Mouse (Mus musculus) midbrain, embryonic 11.5 days (tissue): ENCODE results near the gene Cbx1. TPM values are rescaled to one million over a fixed set of nuclear protein-coding genes. Genes with fewer than 3 reads are reported as not detected.
A peak's percentile ranks its signal among the peaks of the same experiment; 100 is the strongest.

Experiments
- ATAC-seq: fragments of 200-750 bp; cut with Nextera tagmentation; 2 replicates; pipeline ENCODE4 v1.8.0; 2017; ENCODE audit warnings: moderate TSS enrichment, moderate library complexity; ENCODE audit not compliant: low FRiP score
- DNase-seq: peaks from one replicate; pipeline ENCODE4 v3.0.0; 2015; ENCODE audit warnings: low spot score; ENCODE audit errors: missing footprints
- H3K27ac ChIP-seq: fragments of 300-500 bp; sonication (generic); 2 replicates; pipeline ENCODE4 v1.5.1; 2014; ENCODE audit warnings: low read depth, low read length
- H3K27me3 ChIP-seq: fragments of 300-500 bp; sonication (generic); 2 replicates; pipeline ENCODE4 v1.6.1; 2014; ENCODE audit warnings: mild to moderate bottlenecking, low read length, moderate library complexity, mixed read lengths; ENCODE audit not compliant: control insufficient read depth, insufficient read depth
- H3K36me3 ChIP-seq: fragments of 300-500 bp; sonication (generic); 2 replicates; pipeline ENCODE4 v1.6.1; 2014; ENCODE audit warnings: mild to moderate bottlenecking, low read length, moderate library complexity, mixed read lengths; ENCODE audit not compliant: control insufficient read depth, insufficient read depth
- H3K4me1 ChIP-seq: fragments of 300-500 bp; sonication (generic); 2 replicates; pipeline ENCODE4 v1.6.1; 2014; ENCODE audit warnings: low read length; ENCODE audit not compliant: control insufficient read depth, insufficient read depth
- H3K4me2 ChIP-seq: fragments of 300-500 bp; sonication (generic); 2 replicates; pipeline ENCODE4 v1.6.1; 2014; ENCODE audit warnings: mild to moderate bottlenecking, moderate library complexity
- H3K4me3 ChIP-seq: fragments of 300-500 bp; sonication (generic); 2 replicates; pipeline ENCODE4 v1.5.1; 2014; ENCODE audit warnings: low read depth, low read length
- H3K9ac ChIP-seq: fragments of 300-500 bp; sonication (generic); 2 replicates; pipeline ENCODE4 v1.6.1; 2014; ENCODE audit warnings: low read length
- H3K9me3 ChIP-seq: fragments of 300-500 bp; sonication (generic); 2 replicates; pipeline ENCODE4 v1.6.1; 2016; ENCODE audit warnings: low read length; ENCODE audit not compliant: control insufficient read depth
- WGBS: fragments of 180-500 bp; shearing (Covaris S2); extraction: QIAGEN DNeasy Blood & Tissue Kit; methylation state at CpG from one replicate; pipeline ENCODE4 v1.1.7; 2014; 5-methylcytosine and 5-hydroxymethylcytosine counted together
- polyA plus RNA-seq: library from polyadenylated mRNA; unstranded; fragments of >200 nt; fragmentation: Nextera tagmentation; extraction: Ambion mirVana; gene quantifications from 2 replicates; pipeline ENCODE4 v1.2.1, GENCODE M21; 2014

The Cbx1 gene
- polyA plus RNA-seq, 1 experiment from 2014 or later: 167 TPM

GRCm38 (mm10) chr11:96758402-96758801 lies 30.5 kb upstream of the Cbx1 start:
- no peaks in the 10 kb centered on the region for H3K27me3 ChIP-seq
- H3K4me1 ChIP-seq: no peaks in the 10 kb centered on the region
- H3K4me2 ChIP-seq: no peak overlapping the region
- no peaks in the 10 kb centered on the region for H3K9me3 ChIP-seq
- no peak overlapping the region for H3K4me3 ChIP-seq
- ATAC-seq: no peak
- no peak overlapping the region for H3K9ac ChIP-seq
- WGBS: 81% methylated on average over 5 of the region's 5 CpGs
- no peak overlapping the region for H3K27ac ChIP-seq
- H3K36me3 ChIP-seq: no peaks in the 10 kb centered on the region
- DNase-seq: no peak

- H3K27ac ChIP-seq: no peak overlapping the region
- peaks cover 7% of the 10 kb centered on the region for H3K4me1 ChIP-seq
- ATAC-seq (no peak), DNase-seq (peak; percentile 89)
- H3K9me3 ChIP-seq: no peaks in the 10 kb centered on the region
- no peaks in the 10 kb centered on the region for H3K27me3 ChIP-seq
- H3K36me3 ChIP-seq: no peaks in the 10 kb centered on the region
- no peak overlapping the region for H3K9ac ChIP-seq
- no peak overlapping the region for H3K4me3 ChIP-seq
- no peak overlapping the region for H3K4me2 ChIP-seq
- 52% methylated on average over 3 of the region's 3 CpGs for WGBS
Measured at GRCm38 (mm10) chr11:96760042-96760441, 28.9 kb upstream of the Cbx1 start.

GRCm38 (mm10) chr11:96761984-96762383 lies 26.9 kb upstream of the Cbx1 start:
- no peak for DNase-seq
- WGBS: 77% methylated on average over 7 of the region's 7 CpGs
- H3K4me2 ChIP-seq: no peak overlapping the region
- no peak overlapping the region for H3K27ac ChIP-seq
- no peaks in the 10 kb centered on the region for H3K27me3 ChIP-seq
- H3K9me3 ChIP-seq: no peaks in the 10 kb centered on the region
- no peak overlapping the region for H3K9ac ChIP-seq
- no peak for ATAC-seq
- no peak overlapping the region for H3K4me3 ChIP-seq
- peaks cover 16% of the 10 kb centered on the region for H3K4me1 ChIP-seq
- H3K36me3 ChIP-seq: no peaks in the 10 kb centered on the region

GRCm38 (mm10) chr11:96762742-96763470 lies 26.0 kb upstream of the Cbx1 start:
- no peak overlapping the region for H3K27ac ChIP-seq
- no peaks in the 10 kb centered on the region for H3K36me3 ChIP-seq
- peaks cover 25% of the 10 kb centered on the region for H3K4me1 ChIP-seq
- no peaks in the 10 kb centered on the region for H3K27me3 ChIP-seq
- WGBS: 85% methylated on average over 15 of the region's 15 CpGs
- ATAC-seq (no peak), DNase-seq (no peak)
- no peaks in the 10 kb centered on the region for H3K9me3 ChIP-seq
- H3K9ac ChIP-seq: no peak overlapping the region
- H3K4me2 ChIP-seq: no peak overlapping the region
- H3K4me3 ChIP-seq: no peak overlapping the region

GRCm38 (mm10) chr11:96764511-96765350 lies 24.2 kb upstream of the Cbx1 start:
- H3K27ac ChIP-seq: no peak overlapping the region
- peaks cover 28% of the 10 kb centered on the region for H3K4me1 ChIP-seq
- no peaks in the 10 kb centered on the region for H3K36me3 ChIP-seq
- no peak overlapping the region for H3K4me3 ChIP-seq
- ATAC-seq (no peak), DNase-seq (peak; percentile 87)
- 31% methylated on average over 13 of the region's 13 CpGs for WGBS
- H3K9ac ChIP-seq: 0 out of 2 replicates have a peak overlapping the region, but pooled peaks have one; percentile 4
- H3K4me2 ChIP-seq: no peak overlapping the region
- no peaks in the 10 kb centered on the region for H3K27me3 ChIP-seq
- no peaks in the 10 kb centered on the region for H3K9me3 ChIP-seq

- H3K9ac ChIP-seq: no peak overlapping the region
- peaks cover 3% of the 10 kb centered on the region; the same call in 1 of the 2 replicates for H3K36me3 ChIP-seq
- 87% methylated on average over 7 of the region's 7 CpGs for WGBS
- H3K4me2 ChIP-seq: no peak overlapping the region
- H3K4me1 ChIP-seq: peaks cover 28% of the 10 kb centered on the region
- H3K27me3 ChIP-seq: no peaks in the 10 kb centered on the region
- DNase-seq (no peak), ATAC-seq (no peak)
- no peaks in the 10 kb centered on the region for H3K9me3 ChIP-seq
- no peak overlapping the region for H3K4me3 ChIP-seq
- no peak overlapping the region for H3K27ac ChIP-seq
Measured at GRCm38 (mm10) chr11:96765645-96766044, 23.3 kb upstream of the Cbx1 start.

GRCm38 (mm10) chr11:96766555-96766954 lies 22.4 kb upstream of the Cbx1 start:
- H3K27me3 ChIP-seq: no peaks in the 10 kb centered on the region
- H3K9ac ChIP-seq: peak overlapping the region; percentile 45; the same call in 1 of the 2 replicates
- ATAC-seq (no peak), DNase-seq (no peak)
- 73% methylated on average over 12 of the region's 12 CpGs for WGBS
- peak overlapping the region; percentile 78 for H3K27ac ChIP-seq
- peaks cover 4% of the 10 kb centered on the region; the same call in 1 of the 2 replicates for H3K36me3 ChIP-seq
- no peak overlapping the region for H3K4me3 ChIP-seq
- no peaks in the 10 kb centered on the region for H3K9me3 ChIP-seq
- H3K4me2 ChIP-seq: no peak overlapping the region
- H3K4me1 ChIP-seq: peaks cover 28% of the 10 kb centered on the region

- Histone ChIP-seq H3K27ac (peak overlapping the region; percentile 78), H3K36me3 (peaks cover 4% of the 10 kb centered on the region; the same call in 1 of the 2 replicates), H3K4me3 (no peak overlapping the region), H3K4me2 (peak overlapping the region; percentile 17; the same call in 1 of the 2 replicates), H3K4me1 (peaks cover 28% of the 10 kb centered on the region), H3K27me3 (no peaks in the 10 kb centered on the region), H3K9me3 (no peaks in the 10 kb centered on the region), H3K9ac (peak overlapping the region; percentile 45; the same call in 1 of the 2 replicates)
- DNase-seq: peak; percentile 90
- WGBS: 17% methylated on average over 7 of the region's 7 CpGs
- peak; percentile 83 for ATAC-seq
Measured at GRCm38 (mm10) chr11:96767096-96767495, 21.8 kb upstream of the Cbx1 start.

GRCm38 (mm10) chr11:96768240-96768639 lies 20.7 kb upstream of the Cbx1 start:
- no peak for ATAC-seq
- 65% methylated on average over 9 of the region's 9 CpGs for WGBS
- peaks cover 7% of the 10 kb centered on the region; the same call in 1 of the 2 replicates for H3K36me3 ChIP-seq
- peaks cover 28% of the 10 kb centered on the region for H3K4me1 ChIP-seq
- DNase-seq: no peak
- H3K9ac ChIP-seq: no peak overlapping the region
- no peaks in the 10 kb centered on the region for H3K27me3 ChIP-seq
- no peaks in the 10 kb centered on the region for H3K9me3 ChIP-seq
- H3K27ac ChIP-seq: peak overlapping the region; percentile 78
- no peak overlapping the region for H3K4me2 ChIP-seq
- H3K4me3 ChIP-seq: no peak overlapping the region
